In genomic region chr4:92921386-92922040, GRCm38 (mm10) we compare ENCODE assay signal across 20 mouse cellular contexts.
"Had no signal": no experiment of that assay in that cellular context is flagged by ENCODE, and none has a peak within 500 bp of the region (broad histone marks: within the 10 kb centered on the region; RNA-seq: fewer than 3 reads in every experiment).

No protein-coding gene starts in this region.

- H3K9ac ChIP-seq: limb, embryonic 13.5 days; liver, embryonic 14.5 days; liver, postnatal 0 days; lung, embryonic 14.5 days; midbrain, embryonic 12.5 days; neural tube, embryonic 13.5 days had no signal

- ATAC-seq: liver, postnatal 0 days; lung, postnatal 0 days; midbrain, embryonic 16.5 days had no signal

- H3K4me1 ChIP-seq: limb, embryonic 10.5 days; limb, embryonic 13.5 days; midbrain, embryonic 12.5 days; neural tube, embryonic 13.5 days had no signal

- H3K27me3 ChIP-seq: limb, embryonic 13.5 days; midbrain, embryonic 12.5 days; neural tube, embryonic 13.5 days had no signal

- H3K36me3 ChIP-seq: limb, embryonic 10.5 days; limb, embryonic 13.5 days; midbrain, embryonic 12.5 days; neural tube, embryonic 13.5 days had no signal

- DNase-seq: kidney, adult 2 months; kidney, postnatal 36 days; liver; liver, postnatal 0 days; lung, embryonic 14.5 days; retina, postnatal 1 day; thymus, adult 2 months; thymus, postnatal 14 days; thymus, postnatal 4 days had no signal

- H3K27ac ChIP-seq: kidney, postnatal 0 days; limb, embryonic 10.5 days; limb, embryonic 13.5 days; liver, embryonic 14.5 days; macrophage; midbrain, embryonic 12.5 days; neural tube, embryonic 13.5 days; stomach, postnatal 0 days had no signal

- H3K4me3 ChIP-seq: limb, embryonic 10.5 days; limb, embryonic 13.5 days; midbrain, embryonic 12.5 days; myocyte; neural tube, embryonic 13.5 days had no signal

- H3K4me2 ChIP-seq: limb, embryonic 13.5 days; lung, embryonic 14.5 days; midbrain, embryonic 12.5 days; neural tube, embryonic 13.5 days had no signal
